Mouse (Mus musculus) megakaryocyte, embryonic 14.5 days (primary cell): ENCODE data around the gene Ang.

Experiments
- FLI1 ChIP-seq: IDR thresholded peaks from 2 replicates; pipeline ENCODE4 v1.6.1; 2012; ENCODE audit warnings: low read length, inconsistent platforms, mixed read lengths
- GATA1 ChIP-seq: IDR thresholded peaks from 3 replicates; pipeline ENCODE4 v1.6.1; 2012; ENCODE audit warnings: mixed read lengths, low read length, inconsistent platforms, borderline replicate concordance

DNA sequence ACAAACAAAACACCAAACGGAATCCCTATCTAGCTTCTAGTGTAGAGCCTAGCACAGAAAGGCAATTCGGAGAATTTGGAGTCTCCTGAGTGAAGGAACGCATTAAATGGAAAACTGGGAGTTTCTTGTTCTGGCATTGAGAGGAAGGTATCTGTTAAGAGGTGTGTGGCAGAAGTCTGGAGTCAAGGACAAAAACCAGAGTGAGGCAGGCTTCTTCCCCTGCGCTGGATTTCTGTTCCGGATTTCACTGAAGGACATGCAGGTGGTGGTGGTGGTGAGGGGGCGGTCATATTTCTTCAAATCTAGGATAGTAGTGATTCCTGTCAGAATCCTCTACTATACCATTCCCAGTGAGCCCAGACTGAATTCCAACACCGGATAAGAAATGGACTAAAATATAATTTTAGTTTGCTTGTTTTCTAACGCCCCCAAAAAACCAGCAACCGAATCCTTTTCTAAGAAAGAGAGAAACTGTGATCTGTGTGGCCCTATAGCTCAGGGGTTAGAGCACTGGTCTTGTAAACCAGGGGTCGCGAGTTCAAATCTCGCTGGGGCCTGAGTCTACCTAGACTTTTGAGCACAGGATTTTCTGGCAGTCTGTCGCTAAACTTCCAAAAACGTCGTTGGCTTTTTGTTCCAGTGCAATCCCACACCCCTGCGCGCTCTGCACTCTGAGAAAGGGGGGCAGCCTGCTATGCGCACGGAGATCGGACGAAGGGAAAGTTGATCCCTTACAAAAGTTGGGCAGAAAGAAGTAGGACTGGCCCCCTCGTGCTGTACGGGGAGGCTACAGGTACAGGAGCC lies 2.6 kb upstream of the Ang start:
- TF ChIP-seq GATA1 (no peak), FLI1 (no peak)
